Mouse (Mus musculus): Measurements from ENCODE around the gene Svbp.

Svbp gene

GRCm38 (mm10) chr4:119247462-119248235 lies 52.5 kb downstream of the Svbp start:
- DNase-seq, result peak; percentile 59

GRCm38 (mm10) chr4:119248407-119248965 lies 53.4 kb downstream of the Svbp start:
- no peak for DNase-seq

Data from right cerebral cortex, adult 18-20 months (tissue).